Mouse (Mus musculus) monocyte, adult 2 months (primary cell): ENCODE measurements at regions not wholly inside any gene's neighbourhood (a gene's known extent, or its start where the extent isn't known, plus 50 kb on each side); places are given as distances from the start of the nearest gene placed in this dataset.
A peak's percentile ranks its signal among the peaks of the same experiment; 100 is the strongest.

Experiments used
- DNase-seq, 2 experiments: peaks; one replicate each; pipeline ENCODE4 v3.0.0; 2022; ENCODE audit warnings: low spot score in 2 of 2, low read depth in 1 of 2

DNA sequence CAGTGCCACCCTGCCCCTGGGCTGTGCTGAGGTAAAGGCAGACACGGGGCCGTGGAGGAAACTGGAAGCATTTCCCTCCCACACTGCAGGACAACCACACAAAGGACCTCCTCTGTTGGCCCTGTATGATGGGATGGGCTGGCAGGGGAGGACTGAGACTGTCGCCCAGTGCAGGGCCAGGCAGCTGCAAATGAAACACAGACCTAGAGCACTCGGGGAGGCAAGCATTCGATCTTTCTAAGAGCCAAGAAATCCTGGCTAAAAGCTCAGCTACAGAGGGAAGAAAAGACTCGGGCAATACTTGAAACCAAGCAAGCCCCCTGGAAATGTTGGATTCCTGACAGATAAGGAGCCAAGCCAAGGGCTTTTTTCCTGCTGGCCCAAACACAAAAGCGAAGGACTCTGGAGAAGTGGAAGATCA, 82.5 kb upstream of the Sertad2 start:
- DNase-seq, result no peak

DNA sequence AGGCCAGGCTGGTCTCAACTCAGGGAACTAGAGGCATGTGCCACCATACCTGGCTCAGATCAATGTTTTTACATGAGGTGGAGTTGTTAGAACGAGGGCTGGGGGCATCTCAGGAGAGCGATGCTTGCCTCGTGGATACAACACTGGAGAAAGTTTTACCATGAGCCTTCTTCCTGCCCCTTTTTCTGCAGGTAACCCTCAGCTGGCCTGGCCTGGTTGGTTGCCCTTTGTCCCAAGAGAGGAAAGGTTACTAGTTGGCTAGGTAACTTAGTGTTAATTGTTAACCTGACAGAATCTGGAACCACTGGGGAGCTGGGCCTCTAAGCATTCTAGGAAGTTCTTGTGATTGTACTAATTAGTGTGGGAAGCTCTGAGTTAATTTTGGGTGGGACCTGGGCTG, 81.0 kb upstream of the Sertad2 start:
- DNase-seq, result no peak

GRCm38 (mm10) chr11:20463173-20463681, 79.8 kb upstream of the Sertad2 start:
- no peak for DNase-seq

GRCm38 (mm10) chr11:20464564-20464963, 78.5 kb upstream of the Sertad2 start:
- no peak for DNase-seq

DNA sequence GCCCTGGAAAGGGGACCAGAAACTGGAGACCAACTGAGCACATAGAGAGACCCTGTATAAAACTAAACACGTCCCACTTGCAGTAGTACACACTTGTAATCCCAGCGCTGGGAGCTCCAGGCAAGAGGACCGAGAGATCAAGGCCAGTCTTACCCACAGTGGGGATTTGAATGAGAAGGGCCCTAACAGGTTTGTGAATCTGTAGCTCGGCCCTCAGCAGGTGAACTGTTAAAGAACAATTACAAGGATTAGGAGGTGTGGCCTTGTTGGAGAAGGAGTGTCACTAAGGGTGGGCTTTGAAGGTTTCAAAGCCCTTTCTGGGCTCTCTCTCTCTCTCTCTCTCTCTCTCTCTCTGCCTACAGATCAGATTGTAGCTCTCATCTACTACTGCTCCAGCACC, 76.5 kb upstream of the Sertad2 start:
- DNase-seq, result no peak

DNA sequence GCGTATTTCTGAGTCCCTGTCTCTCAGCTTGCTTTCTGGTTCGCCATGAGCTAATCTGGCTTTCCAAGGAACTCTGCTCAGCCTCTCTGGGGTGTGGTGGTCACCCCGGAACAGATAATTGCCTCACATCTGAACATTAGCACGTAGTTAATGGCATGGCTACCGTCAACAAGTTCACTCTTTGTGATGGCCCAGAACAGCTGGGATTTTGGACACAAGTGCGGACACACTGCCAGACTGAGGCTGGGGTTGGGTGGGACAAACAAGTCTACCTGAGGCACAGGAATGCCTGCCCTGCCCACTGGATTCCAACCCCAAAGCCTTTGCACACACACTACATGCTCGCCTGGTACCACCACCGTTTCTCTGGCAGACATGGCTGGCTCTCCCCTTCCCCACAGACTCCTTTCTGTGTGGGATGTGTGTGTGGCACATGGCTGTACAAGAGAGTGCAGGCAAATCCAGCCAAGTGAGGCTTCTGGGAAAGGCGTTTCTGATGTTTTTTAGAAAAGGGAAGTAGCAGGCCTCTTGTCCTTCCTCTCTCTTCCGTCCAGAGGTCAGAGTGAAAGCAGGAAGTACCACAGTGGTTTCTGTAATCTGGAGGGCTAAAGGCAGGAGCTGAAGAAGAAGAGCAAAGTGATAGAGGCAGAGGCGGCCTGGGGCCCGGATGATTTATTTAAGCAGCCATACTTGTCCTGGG, 74.6 kb upstream of the Sertad2 start:
- DNase-seq, result peak in 1 of 2 experiments; percentile 36

DNA sequence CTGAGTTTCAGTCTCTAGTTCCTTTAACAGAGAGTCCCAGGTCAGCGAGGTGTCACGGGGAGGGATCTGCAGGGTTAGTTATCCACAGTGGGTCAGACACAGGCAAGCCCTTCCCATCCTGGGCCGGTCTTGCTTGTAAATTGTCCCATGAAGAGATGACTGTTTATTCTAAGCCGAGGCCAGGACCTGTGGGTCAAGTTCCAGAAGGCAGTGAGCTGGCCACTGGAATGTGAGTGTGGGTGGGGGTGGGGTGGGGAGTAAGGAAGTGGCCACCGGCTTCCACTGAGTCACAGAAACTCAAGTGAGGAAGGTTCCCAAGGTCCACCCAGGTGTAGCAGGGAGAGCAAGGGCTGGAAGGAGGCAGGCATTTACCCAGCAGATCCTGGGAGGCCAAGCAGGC, 73.7 kb upstream of the Sertad2 start:
- DNase-seq, result no peak

DNA sequence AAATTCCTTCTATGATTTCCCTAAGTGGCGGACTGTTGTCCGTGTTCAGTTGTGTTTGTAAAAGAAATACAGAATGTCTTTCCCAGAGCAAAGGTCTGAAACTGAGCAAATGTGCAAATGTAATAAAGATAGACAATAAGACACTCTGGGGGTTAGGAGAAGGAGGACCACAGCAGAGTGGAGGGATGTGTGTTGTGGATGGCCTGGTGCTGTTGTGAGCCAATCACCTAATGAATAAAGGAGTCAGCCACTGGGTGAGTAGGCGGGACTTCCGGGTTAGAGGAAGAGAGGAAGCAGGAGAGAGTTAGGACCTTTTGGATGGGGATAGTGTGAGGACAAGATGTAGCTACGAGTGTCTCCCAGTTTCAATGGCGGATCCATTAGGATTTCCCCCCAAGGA, 72.7 kb upstream of the Sertad2 start:
- no peak for DNase-seq

DNA sequence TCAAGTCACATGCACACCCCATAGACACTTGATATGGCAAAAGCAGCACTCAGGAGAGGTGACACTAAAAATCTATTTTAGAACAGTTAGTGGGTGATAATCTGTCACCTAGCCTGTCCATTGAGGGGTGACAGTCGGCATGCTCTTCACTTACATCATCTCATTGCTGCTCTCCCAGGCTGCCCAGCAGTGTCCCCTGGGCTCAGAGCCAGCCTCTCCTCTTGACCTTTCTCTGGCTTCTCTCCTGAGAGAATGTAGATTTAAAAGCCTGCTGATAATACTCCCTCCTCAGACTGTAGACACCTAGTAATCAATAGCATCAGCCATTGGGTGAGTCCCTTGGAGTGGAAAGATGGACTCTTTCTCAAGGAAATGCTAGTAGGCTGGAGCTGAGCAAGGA, 70.7 kb upstream of the Sertad2 start:
- DNase-seq, result no peak

DNA sequence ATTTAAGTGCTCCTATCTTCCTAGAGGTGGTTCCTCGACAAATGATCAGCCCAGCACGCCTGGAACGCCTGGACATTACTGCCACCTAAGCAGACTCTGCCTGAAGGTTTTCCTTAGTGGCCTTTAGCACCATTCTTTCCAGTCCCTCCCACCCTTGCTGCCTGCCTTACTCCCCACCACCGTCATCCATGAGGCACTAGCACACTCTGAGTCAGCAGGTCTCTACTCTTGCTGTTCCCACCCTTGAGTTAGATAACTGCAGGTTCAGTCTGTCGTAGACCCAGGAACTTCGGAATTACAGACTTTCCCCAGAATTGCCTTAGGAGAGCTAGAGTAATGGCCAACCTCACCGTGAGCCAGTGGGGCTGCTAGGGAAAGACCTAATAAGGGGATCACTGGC, 67.4 kb upstream of the Sertad2 start:
- no peak for DNase-seq

- no peak for DNase-seq
Observed at GRCm38 (mm10) chr11:20476494-20476893, 66.6 kb upstream of the Sertad2 start.

DNA sequence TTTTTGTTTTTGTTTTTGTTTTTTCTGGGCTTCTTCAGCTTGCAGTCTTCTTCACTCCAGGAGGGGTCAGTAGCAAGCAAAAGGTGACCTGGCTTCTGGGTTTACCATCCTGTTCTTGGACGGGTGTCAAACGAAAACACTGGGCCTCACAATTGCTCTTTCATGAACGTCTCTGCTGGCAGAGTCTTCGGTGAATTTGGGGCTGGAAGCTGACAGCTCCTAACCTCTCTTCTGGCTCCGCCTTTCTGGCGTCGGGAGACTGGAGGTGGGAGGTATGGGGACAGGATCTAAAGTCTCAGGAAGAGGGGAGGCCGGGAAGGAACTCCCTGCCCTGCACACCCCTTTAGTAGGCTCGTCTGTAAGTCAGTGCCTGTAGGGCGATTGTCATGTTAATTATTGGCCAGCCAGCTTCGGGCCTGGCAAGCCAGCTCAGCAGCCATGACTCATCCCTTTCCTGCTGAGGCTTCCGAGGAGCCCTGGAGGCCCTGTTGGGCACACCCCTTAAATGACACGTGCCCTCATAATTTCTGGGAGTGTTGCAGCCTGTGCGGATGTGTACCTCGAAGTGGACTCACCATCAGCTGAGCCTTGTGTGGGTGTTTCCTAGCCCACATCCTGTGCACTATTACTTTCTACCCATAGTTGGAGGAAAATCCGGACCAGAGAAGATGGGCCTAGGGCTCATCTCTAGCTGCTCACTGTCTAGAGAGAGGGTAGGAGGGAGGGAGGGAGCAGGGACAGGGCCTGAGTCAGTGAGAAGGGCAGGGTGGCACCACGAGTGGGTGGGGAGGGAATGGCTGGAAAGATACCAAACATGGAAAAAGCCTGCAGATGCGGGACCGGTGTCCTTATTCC, 65.6 kb upstream of the Sertad2 start:
- DNase-seq, result peak in 1 of 2 experiments; percentile 22

GRCm38 (mm10) chr11:20480632-20481031, 62.4 kb upstream of the Sertad2 start:
- DNase-seq, result no peak

DNA sequence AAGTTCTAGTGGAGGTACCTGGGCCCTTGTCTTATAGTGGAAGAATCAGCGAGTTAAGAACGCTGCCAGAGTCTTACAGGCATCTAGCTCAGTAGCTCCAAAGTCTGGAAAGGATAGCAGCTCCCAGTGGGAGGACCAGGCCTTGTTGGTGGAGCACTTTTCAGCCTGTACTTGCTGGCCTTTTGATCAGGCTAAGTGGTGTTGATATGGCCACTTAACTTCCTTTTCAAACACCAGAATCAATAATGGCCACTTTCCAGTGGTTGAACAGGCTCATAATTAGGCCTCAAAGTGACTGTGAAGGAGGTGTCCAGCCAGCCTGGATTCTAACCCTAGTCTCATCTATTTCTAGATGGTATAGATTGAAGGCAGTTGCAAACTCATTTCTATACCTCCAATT, 57.7 kb upstream of the Sertad2 start:
- DNase-seq, result no peak
